Mouse (Mus musculus): ENCODE measurements around the gene Fstl4. TPM values are rescaled to one million over a fixed set of nuclear protein-coding genes. Genes with fewer than 3 reads are reported as not detected.

The Fstl4 gene
- 1 to 10 TPM in 2 of 4 experiments, under 1 TPM in 2; 0.65 to 1.3 (median 0.95) TPM for total RNA-seq (2022)

- no peak for DNase-seq
Observed at GRCm38 (mm10) chr11:52764461-52764893, at the start of gene Fstl4. Gene Fstl4, plus strand, starts transcription at chr11:52764634.

- DNase-seq = no peak
Observed at GRCm38 (mm10) chr11:52718570-52718969, 45.9 kb upstream of the Fstl4 start.

- no peak for DNase-seq
Observed at GRCm38 (mm10) chr11:52721087-52721486, 43.3 kb upstream of the Fstl4 start.

GRCm38 (mm10) chr11:52722706-52723105 lies 41.7 kb upstream of the Fstl4 start:
- no peak for DNase-seq

- no peak for DNase-seq
Observed at GRCm38 (mm10) chr11:52726001-52726400, 38.4 kb upstream of the Fstl4 start.

GRCm38 (mm10) chr11:52728479-52728878 lies 36.0 kb upstream of the Fstl4 start:
- DNase-seq = no peak

- no peak for DNase-seq
Observed at GRCm38 (mm10) chr11:52729890-52730289, 34.5 kb upstream of the Fstl4 start.

GRCm38 (mm10) chr11:52731979-52732378 lies 32.5 kb upstream of the Fstl4 start:
- no peak for DNase-seq

- DNase-seq = no peak
Observed at GRCm38 (mm10) chr11:52734493-52735195, 29.8 kb upstream of the Fstl4 start.

- no peak for DNase-seq
Observed at GRCm38 (mm10) chr11:52739187-52739586, 25.2 kb upstream of the Fstl4 start.

GRCm38 (mm10) chr11:52740466-52740865 lies 24.0 kb upstream of the Fstl4 start:
- DNase-seq = no peak

- DNase-seq = no peak
Observed at GRCm38 (mm10) chr11:52743956-52744355, 20.5 kb upstream of the Fstl4 start.

GRCm38 (mm10) chr11:52744593-52745450 lies 19.6 kb upstream of the Fstl4 start:
- DNase-seq = no peak

- no peak for DNase-seq
Observed at GRCm38 (mm10) chr11:52747206-52747605, 17.2 kb upstream of the Fstl4 start.

GRCm38 (mm10) chr11:52747766-52748456 lies 16.5 kb upstream of the Fstl4 start:
- DNase-seq = no peak

GRCm38 (mm10) chr11:52749988-52750387 lies 14.4 kb upstream of the Fstl4 start:
- DNase-seq = no peak

- no peak for DNase-seq
Observed at GRCm38 (mm10) chr11:52752524-52752923, 11.9 kb upstream of the Fstl4 start.

- DNase-seq = no peak
Observed at GRCm38 (mm10) chr11:52753261-52753660, 11.2 kb upstream of the Fstl4 start.

GRCm38 (mm10) chr11:52761800-52762199 lies 2.6 kb upstream of the Fstl4 start:
- no peak for DNase-seq

GRCm38 (mm10) chr11:52764894-52765677 lies 652 bp downstream of the Fstl4 start:
- no peak for DNase-seq

GRCm38 (mm10) chr11:52765678-52766254 lies 1.3 kb downstream of the Fstl4 start:
- DNase-seq = no peak

- DNase-seq = no peak
Observed at GRCm38 (mm10) chr11:52767921-52768320, 3.5 kb downstream of the Fstl4 start.

All from adrenal gland, adult 8-10 months (tissue).